Mouse (Mus musculus) left cerebral cortex, adult 18-20 months (tissue): ENCODE data around the gene Itpripl2. TPM values are rescaled to one million over a fixed set of nuclear protein-coding genes. Genes with fewer than 3 reads are reported as not detected.

Experiments used
- DNase-seq, 2 experiments: peaks; one replicate each; pipeline ENCODE4 v3.0.0; 2021 to 2022; ENCODE audit warnings: low spot score in 2 of 2, mixed read lengths in 1 of 2
- total RNA-seq, 2 experiments: library from RNA; stranded (reverse); gene quantifications; 2 replicates each; pipeline ENCODE4 v1.2.3; 2021

The Itpripl2 gene
- total RNA-seq, 2 experiments from 2014 or later: 3.5 TPM

DNA sequence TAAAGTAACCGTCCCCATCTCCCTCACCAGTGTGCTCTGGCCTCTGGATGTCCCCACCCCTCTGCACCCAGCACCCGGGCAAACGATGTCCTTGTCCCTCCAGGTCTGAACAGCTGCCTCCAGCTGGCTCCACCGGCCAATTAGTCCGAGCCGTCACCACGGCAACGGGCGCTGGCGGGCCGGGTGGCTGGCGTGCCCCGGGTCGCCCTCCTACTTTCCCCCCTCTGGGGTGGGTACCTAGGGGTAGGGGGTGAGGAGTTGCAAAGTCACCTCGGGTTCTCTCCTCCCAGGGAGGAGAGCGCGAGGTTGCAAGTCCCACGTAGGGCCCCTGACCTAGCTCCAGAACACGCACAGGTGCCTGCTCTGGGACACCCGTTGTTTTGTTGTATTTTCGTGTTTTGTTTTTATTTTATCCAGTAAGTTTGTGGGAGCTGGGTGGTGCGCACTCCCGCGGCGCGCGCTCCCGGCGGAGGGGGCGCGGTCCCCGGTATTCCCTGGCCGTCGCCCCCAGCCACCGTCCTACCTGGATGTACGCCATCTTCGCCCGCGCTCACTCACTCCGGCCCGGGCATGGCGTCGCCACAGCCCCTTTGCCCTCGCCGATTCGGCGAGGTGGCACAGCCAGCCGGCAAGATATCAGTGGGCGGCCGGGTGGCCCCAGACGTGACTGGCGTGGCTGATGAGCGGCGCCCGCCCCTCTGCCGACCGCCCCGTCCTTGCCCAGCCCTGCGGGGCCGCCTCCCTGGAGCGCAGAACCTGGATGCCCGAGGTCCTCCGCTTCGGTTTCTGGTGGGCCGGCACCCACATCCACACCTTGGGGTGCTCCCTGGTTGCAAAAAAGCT is 44.3 kb downstream of the Itpripl2 start:
- DNase-seq: peak in 1 of 2 experiments; percentile 37

- no peak for DNase-seq
Measured at GRCm38 (mm10) chr7:118443895-118444485, 47.8 kb downstream of the Itpripl2 start.

DNA sequence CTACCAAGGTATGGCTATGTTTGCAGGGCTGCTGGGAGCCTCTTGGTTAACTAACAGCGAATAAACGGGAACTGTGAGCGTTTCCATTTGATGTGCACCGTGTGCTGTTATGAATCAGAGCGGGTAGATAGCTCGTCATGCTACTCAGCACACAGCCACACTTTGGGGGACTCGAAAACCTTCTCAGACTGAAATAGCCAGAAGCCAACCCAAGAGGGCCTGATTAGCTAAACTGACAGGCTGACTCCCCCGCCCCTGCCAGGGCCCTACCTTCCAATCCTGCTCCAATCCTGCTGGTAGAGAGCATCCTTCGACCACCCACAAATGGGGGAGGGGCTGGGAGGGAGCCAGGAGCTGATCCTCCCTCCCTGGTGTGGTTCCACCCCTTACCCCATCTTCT is 48.4 kb downstream of the Itpripl2 start:
- peak; percentile 25 to 57 for DNase-seq

- DNase-seq: peak in 1 of 2 experiments; percentile 27
Measured at GRCm38 (mm10) chr7:118441535-118441934, 50.2 kb downstream of the Itpripl2 start.

DNA sequence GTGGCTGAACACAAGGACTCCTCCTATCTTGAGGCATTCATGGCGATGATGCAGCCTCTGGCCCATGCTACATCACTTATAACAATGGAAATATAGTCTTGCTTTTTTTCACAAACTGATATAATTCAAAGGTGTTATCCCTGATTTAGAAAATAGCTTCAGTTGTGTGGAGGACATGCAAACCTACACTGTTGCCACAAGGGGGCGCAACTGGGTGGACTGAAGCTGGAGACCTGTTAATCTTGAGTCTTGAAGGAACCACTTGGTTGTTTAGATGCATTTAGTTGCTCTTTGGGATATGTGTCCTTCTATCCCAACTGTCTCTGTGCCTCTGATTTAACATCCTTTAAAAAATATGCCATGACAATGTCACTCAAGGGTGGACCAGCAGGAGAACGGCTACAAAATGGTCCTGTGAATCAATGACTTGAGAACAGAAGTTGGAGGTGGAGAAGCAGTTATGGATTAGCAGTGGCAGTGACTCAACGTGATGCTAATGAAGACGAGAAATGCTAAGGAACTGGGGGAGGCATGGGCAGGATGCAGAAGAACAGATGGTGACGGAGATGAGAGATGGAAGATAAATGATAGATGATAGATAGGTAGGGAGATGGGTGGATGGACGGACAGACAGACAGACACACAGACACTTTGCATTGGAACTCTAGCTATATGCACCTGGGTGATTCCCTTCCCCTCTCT is 54.5 kb downstream of the Itpripl2 start:
- DNase-seq: peak in 1 of 2 experiments; percentile 37

Other genes with a start within 250 kb of the Itpripl2 start
- 10 to 100 TPM; 71.1 TPM for gene Smg1, start 248.3 kb downstream of the Itpripl2 start, total RNA-seq
- gene Syt17, start 43.8 kb downstream of the Itpripl2 start, total RNA-seq: 10 to 100 TPM; 57.4 to 57.5 TPM
- 10 to 100 TPM; 31.4 to 41.4 TPM for gene Coq7, start 41.4 kb upstream of the Itpripl2 start, total RNA-seq
- 10 to 100 TPM; 12.1 to 12.7 TPM for gene Tmc7, start 92.8 kb upstream of the Itpripl2 start, total RNA-seq
- under 1 TPM; 0.28 to 0.30 TPM for gene Tmc5, start 105.3 kb upstream of the Itpripl2 start, total RNA-seq
- gene Gde1, start 213.8 kb upstream of the Itpripl2 start, total RNA-seq: 100 to 1,000 TPM; 241 to 246 TPM
- 10 to 100 TPM; 45.8 to 51.7 TPM for gene Ccp110, start 220.6 kb upstream of the Itpripl2 start, total RNA-seq
- 10 to 100 TPM; 50.4 to 61.4 TPM for gene Vps35l, start 248.3 kb upstream of the Itpripl2 start, total RNA-seq